Mouse (Mus musculus): ENCODE measurements around the gene Ddr2. TPM values are rescaled to one million over a fixed set of nuclear protein-coding genes. Genes with fewer than 3 reads are reported as not detected.
A peak's percentile ranks its signal among the peaks of the same experiment; 100 is the strongest.
"Not testable (repeated sequence)": the region's sequence is repeated elsewhere in the genome, so short reads cannot be mapped to it uniquely, and the experiment has no call there.

Gene Ddr2
- polyA plus RNA-seq, 1 experiment from 2014 or later: 0.91 TPM

GRCm38 (mm10) chr1:169993901-169994300, 116.7 kb downstream of the Ddr2 start:
- ATAC-seq (ENCODE audit: low read depth): not testable (repeated sequence)

GRCm38 (mm10) chr1:169986166-169986565, 124.4 kb downstream of the Ddr2 start:
- Histone ChIP-seq H3K9me3 (ENCODE audit: control insufficient read depth, low read length) (no peaks in the 10 kb centered on the region), H3K4me3 (ENCODE audit: low read depth, low read length) (no peak overlapping the region), H3K36me3 (ENCODE audit: control insufficient read depth, insufficient read depth, low read length) (no peaks in the 10 kb centered on the region), H3K4me1 (ENCODE audit: control insufficient read depth, insufficient read depth, low read length) (no peaks in the 10 kb centered on the region), H3K4me2 (ENCODE audit: low read depth, low read length) (no peak overlapping the region), H3K27me3 (ENCODE audit: control insufficient read depth, insufficient read depth, low read length) (no peaks in the 10 kb centered on the region), H3K9ac (replicated peaks; ENCODE audit: low read depth, low read length) (no peak overlapping the region), H3K27ac (ENCODE audit: low read depth, low read length) (no peak overlapping the region)
- WGBS: 49% methylated on average over 1 of the region's 1 CpGs
- no peak for ATAC-seq (ENCODE audit: low read depth)

More at GRCm38 (mm10) chr1:169993901-169994300, 116.7 kb downstream of the Ddr2 start:
- not testable (repeated sequence) for H3K36me3 ChIP-seq (ENCODE audit: control insufficient read depth, insufficient read depth, low read length); H3K27ac ChIP-seq (ENCODE audit: low read depth, low read length); H3K4me2 ChIP-seq (ENCODE audit: low read depth, low read length); H3K9me3 ChIP-seq (ENCODE audit: control insufficient read depth, low read length); H3K4me3 ChIP-seq (ENCODE audit: low read depth, low read length); H3K27me3 ChIP-seq (ENCODE audit: control insufficient read depth, insufficient read depth, low read length); H3K9ac ChIP-seq (replicated peaks; ENCODE audit: low read depth, low read length); H3K4me1 ChIP-seq (ENCODE audit: control insufficient read depth, insufficient read depth, low read length)
- WGBS: 92% methylated on average over 6 of the region's 6 CpGs

DNA sequence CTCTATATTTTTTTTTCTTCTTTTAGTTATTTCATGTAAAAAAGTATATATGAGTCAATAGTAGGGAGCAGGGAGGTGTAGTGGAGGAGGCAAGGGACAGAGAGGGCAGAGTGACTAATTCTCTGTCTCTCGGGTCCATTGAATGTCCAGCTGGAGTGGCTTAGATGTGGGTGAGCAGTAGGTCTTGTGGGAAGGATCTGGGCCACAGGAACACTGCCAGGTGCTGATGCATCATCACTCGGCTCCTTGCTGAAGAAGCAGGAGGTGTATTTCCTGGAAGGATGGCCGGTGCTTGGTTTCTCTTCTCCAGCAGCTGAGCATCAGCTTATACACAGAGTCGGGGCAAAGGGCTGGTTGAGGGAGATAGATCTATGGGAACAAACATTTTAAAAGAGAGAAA, 132.9 kb downstream of the Ddr2 start:
- no peak overlapping the region for H3K9ac ChIP-seq (replicated peaks; ENCODE audit: low read depth, low read length)
- WGBS: 90% methylated on average over 4 of the region's 4 CpGs

GRCm38 (mm10) chr1:169971998-169972397, 138.6 kb downstream of the Ddr2 start:
- Histone ChIP-seq H3K4me3 (ENCODE audit: low read depth, low read length) (no peak overlapping the region), H3K36me3 (ENCODE audit: control insufficient read depth, insufficient read depth, low read length) (no peaks in the 10 kb centered on the region), H3K4me1 (ENCODE audit: control insufficient read depth, insufficient read depth, low read length) (peaks cover 5% of the 10 kb centered on the region), H3K4me2 (ENCODE audit: low read depth, low read length) (no peak overlapping the region), H3K27ac (ENCODE audit: low read depth, low read length) (no peak overlapping the region), H3K9ac (replicated peaks; ENCODE audit: low read depth, low read length) (no peak overlapping the region), H3K9me3 (ENCODE audit: control insufficient read depth, low read length) (no peaks in the 10 kb centered on the region), H3K27me3 (ENCODE audit: control insufficient read depth, insufficient read depth, low read length) (no peaks in the 10 kb centered on the region)
- 94% methylated on average over 2 of the region's 2 CpGs for WGBS
- ATAC-seq (ENCODE audit: low read depth): no peak

More for the DNA sequence above, 132.9 kb downstream of the Ddr2 start:
- H3K9me3 ChIP-seq (ENCODE audit: control insufficient read depth, low read length): no peaks in the 10 kb centered on the region
- no peaks in the 10 kb centered on the region for H3K4me1 ChIP-seq (ENCODE audit: control insufficient read depth, insufficient read depth, low read length)
- no peaks in the 10 kb centered on the region for H3K27me3 ChIP-seq (ENCODE audit: control insufficient read depth, insufficient read depth, low read length)
- H3K27ac ChIP-seq (ENCODE audit: low read depth, low read length): no peak overlapping the region
- ATAC-seq (ENCODE audit: low read depth): no peak
- no peak overlapping the region for H3K4me3 ChIP-seq (ENCODE audit: low read depth, low read length)
- H3K36me3 ChIP-seq (ENCODE audit: control insufficient read depth, insufficient read depth, low read length): no peaks in the 10 kb centered on the region
- H3K4me2 ChIP-seq (ENCODE audit: low read depth, low read length): no peak overlapping the region

DNA sequence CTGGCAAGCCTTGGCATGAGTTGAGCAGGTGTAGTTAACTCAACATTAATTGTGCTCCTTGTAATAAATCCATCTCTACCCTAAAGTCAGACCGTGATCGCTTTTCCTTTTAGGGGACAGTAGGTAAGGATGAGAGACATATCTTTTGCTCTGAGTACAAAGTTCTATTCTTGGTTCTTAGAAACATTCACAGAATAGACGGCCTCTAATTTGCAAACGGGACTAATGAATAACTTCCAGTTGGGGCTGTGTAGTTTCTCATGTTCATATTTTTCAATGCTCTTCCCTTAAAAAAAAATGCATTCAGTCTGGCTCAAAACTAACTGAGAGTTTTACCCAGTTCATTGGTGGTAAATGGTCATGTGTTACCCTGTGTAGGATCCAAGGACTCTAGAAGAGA, 139.6 kb downstream of the Ddr2 start:
- Histone ChIP-seq H3K4me1 (ENCODE audit: control insufficient read depth, insufficient read depth, low read length) (peaks cover 5% of the 10 kb centered on the region), H3K9ac (replicated peaks; ENCODE audit: low read depth, low read length) (no peak overlapping the region), H3K9me3 (ENCODE audit: control insufficient read depth, low read length) (no peaks in the 10 kb centered on the region), H3K36me3 (ENCODE audit: control insufficient read depth, insufficient read depth, low read length) (0 out of 2 replicates have a peak, but pooled peaks cover 5% of the 10 kb centered on the region), H3K27ac (ENCODE audit: low read depth, low read length) (no peak overlapping the region), H3K4me2 (ENCODE audit: low read depth, low read length) (no peak overlapping the region), H3K27me3 (ENCODE audit: control insufficient read depth, insufficient read depth, low read length) (no peaks in the 10 kb centered on the region), H3K4me3 (ENCODE audit: low read depth, low read length) (no peak overlapping the region)
- WGBS: 98% methylated on average over 4 of the region's 4 CpGs
- ATAC-seq (ENCODE audit: low read depth): no peak

DNA sequence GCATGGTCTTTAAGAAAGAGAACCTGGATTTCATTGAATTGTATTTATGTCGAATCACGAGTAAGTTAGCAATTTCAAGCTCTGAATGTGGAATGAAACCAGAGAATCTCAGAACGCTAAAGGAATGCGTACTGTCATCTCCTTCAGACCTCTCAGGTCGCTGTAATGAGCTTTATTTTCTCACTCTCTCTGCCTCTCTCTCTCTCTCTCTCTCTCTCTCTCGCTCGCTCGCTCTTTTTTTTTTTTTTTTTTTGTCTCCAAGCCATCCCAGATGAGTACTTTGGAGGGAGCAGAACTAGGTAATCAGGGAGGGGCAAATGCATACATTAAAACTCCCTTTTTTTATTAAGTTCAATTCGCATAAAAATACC, 141.1 kb downstream of the Ddr2 start:
- peaks cover 12% of the 10 kb centered on the region; the same call in 1 of the 2 replicates for H3K36me3 ChIP-seq (ENCODE audit: control insufficient read depth, insufficient read depth, low read length)
- H3K4me3 ChIP-seq (ENCODE audit: low read depth, low read length): peak overlapping the region; percentile 49
- H3K9ac ChIP-seq (replicated peaks; ENCODE audit: low read depth, low read length): peak overlapping the region; percentile 37; the same call in 1 of the 2 replicates
- no peaks in the 10 kb centered on the region for H3K9me3 ChIP-seq (ENCODE audit: control insufficient read depth, low read length)
- peaks cover 5% of the 10 kb centered on the region for H3K4me1 ChIP-seq (ENCODE audit: control insufficient read depth, insufficient read depth, low read length)
- H3K27me3 ChIP-seq (ENCODE audit: control insufficient read depth, insufficient read depth, low read length): no peaks in the 10 kb centered on the region
- peak overlapping the region; percentile 78 for H3K27ac ChIP-seq (ENCODE audit: low read depth, low read length)
- peak overlapping the region; percentile 59 for H3K4me2 ChIP-seq (ENCODE audit: low read depth, low read length)
- 1% methylated on average over 8 of the region's 9 CpGs for WGBS
- ATAC-seq (ENCODE audit: low read depth): peak; percentile 65

- ATAC-seq (ENCODE audit: low read depth): peak; percentile 100
- peak within 1 kb of the TSS; percentile 51 for H3K9ac ChIP-seq (replicated peaks; ENCODE audit: low read depth, low read length)
- no peaks in the 10 kb centered on the region for H3K9me3 ChIP-seq (ENCODE audit: control insufficient read depth, low read length)
- peak within 1 kb of the TSS; percentile 92 for H3K4me2 ChIP-seq (ENCODE audit: low read depth, low read length)
- H3K4me1 ChIP-seq (ENCODE audit: control insufficient read depth, insufficient read depth, low read length): peaks cover 5% of the 10 kb centered on the region
- H3K27ac ChIP-seq (ENCODE audit: low read depth, low read length): peak within 1 kb of the TSS; percentile 78
- 1% methylated on average over 48 of the region's 48 CpGs for WGBS
- H3K36me3 ChIP-seq (ENCODE audit: control insufficient read depth, insufficient read depth, low read length): peaks cover 12% of the 10 kb centered on the region; the same call in 1 of the 2 replicates
- H3K4me3 ChIP-seq (ENCODE audit: low read depth, low read length): peak within 1 kb of the TSS; percentile 49
- no peaks in the 10 kb centered on the region for H3K27me3 ChIP-seq (ENCODE audit: control insufficient read depth, insufficient read depth, low read length)
Measured at GRCm38 (mm10) chr1:169968792-169969515, 141.6 kb downstream of the Ddr2 start, which contains the start of gene Hsd17b7. Gene Hsd17b7 (minus strand): TSS chr1:169969241.

DNA sequence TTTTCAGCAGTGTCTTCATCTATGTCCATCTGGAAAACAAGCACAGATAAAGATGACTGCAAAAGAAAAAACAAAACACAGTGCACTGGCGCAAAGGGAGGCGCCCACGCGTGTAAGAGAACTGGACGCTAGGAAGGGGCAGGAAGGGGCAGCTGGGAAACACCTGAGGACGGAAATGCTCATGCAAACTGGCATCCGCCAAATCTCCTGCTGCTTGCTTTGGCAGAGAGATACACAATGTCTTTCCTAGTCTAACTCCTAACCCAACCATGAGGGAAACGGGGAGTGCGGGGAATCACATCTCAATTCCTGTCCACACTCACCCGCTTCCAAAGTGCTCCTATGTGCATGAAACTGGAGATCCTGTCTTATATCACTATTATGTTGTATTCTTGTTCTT, 157.5 kb downstream of the Ddr2 start:
- WGBS: 98% methylated on average over 10 of the region's 10 CpGs
- peaks cover 29% of the 10 kb centered on the region; the same call in 1 of the 2 replicates for H3K36me3 ChIP-seq (ENCODE audit: control insufficient read depth, insufficient read depth, low read length)
- no peak for ATAC-seq (ENCODE audit: low read depth)

GRCm38 (mm10) chr1:169952636-169953035, 157.9 kb downstream of the Ddr2 start:
- no peak overlapping the region for H3K27ac ChIP-seq (ENCODE audit: low read depth, low read length)
- WGBS: 98% methylated on average over 10 of the region's 10 CpGs
- no peak overlapping the region for H3K4me3 ChIP-seq (ENCODE audit: low read depth, low read length)
- H3K4me2 ChIP-seq (ENCODE audit: low read depth, low read length): no peak overlapping the region
- no peaks in the 10 kb centered on the region for H3K9me3 ChIP-seq (ENCODE audit: control insufficient read depth, low read length)
- H3K27me3 ChIP-seq (ENCODE audit: control insufficient read depth, insufficient read depth, low read length): no peaks in the 10 kb centered on the region
- peaks cover 29% of the 10 kb centered on the region; the same call in 1 of the 2 replicates for H3K36me3 ChIP-seq (ENCODE audit: control insufficient read depth, insufficient read depth, low read length)
- no peak overlapping the region for H3K9ac ChIP-seq (replicated peaks; ENCODE audit: low read depth, low read length)
- H3K4me1 ChIP-seq (ENCODE audit: control insufficient read depth, insufficient read depth, low read length): no peaks in the 10 kb centered on the region
- ATAC-seq (ENCODE audit: low read depth): no peak

More for the DNA sequence above, 157.5 kb downstream of the Ddr2 start:
- no peaks in the 10 kb centered on the region for H3K4me1 ChIP-seq (ENCODE audit: control insufficient read depth, insufficient read depth, low read length)
- no peak overlapping the region for H3K9ac ChIP-seq (replicated peaks; ENCODE audit: low read depth, low read length)
- no peak overlapping the region for H3K4me3 ChIP-seq (ENCODE audit: low read depth, low read length)
- no peak overlapping the region for H3K4me2 ChIP-seq (ENCODE audit: low read depth, low read length)
- no peaks in the 10 kb centered on the region for H3K27me3 ChIP-seq (ENCODE audit: control insufficient read depth, insufficient read depth, low read length)
- H3K27ac ChIP-seq (ENCODE audit: low read depth, low read length): no peak overlapping the region
- no peaks in the 10 kb centered on the region for H3K9me3 ChIP-seq (ENCODE audit: control insufficient read depth, low read length)
